8 mouse cellular contexts compared by ENCODE assay signal in genomic region chr3:96559911-96560850, GRCm38 (mm10). TPM values are rescaled to one million over a fixed set of nuclear protein-coding genes. Genes with fewer than 3 reads are reported as not detected.
DNase-seq lines count a peak whose midpoint lies in the region; ATAC-seq and TF ChIP-seq lines count a peak whose summit lies in the region.

No protein-coding gene starts in this region.

- no peak for ATAC-seq in heart, embryonic 12.5 days (ENCODE audit: insufficient number of reproducible peaks, low FRiP score)
- no peak for ATAC-seq in neural tube, embryonic 15.5 days (ENCODE audit: low FRiP score)

- peaks cover 5% of the 10 kb centered on the region for H3K36me3 ChIP-seq in testis, adult 2 months (ENCODE audit: control insufficient read depth, insufficient read depth, low read length)
- peaks cover 31% of the 10 kb centered on the region for H3K36me3 ChIP-seq in heart, embryonic 12.5 days
- peaks cover 24% of the 10 kb centered on the region for H3K36me3 ChIP-seq in limb, embryonic 10.5 days
- H3K36me3 ChIP-seq in neural tube, embryonic 15.5 days: peaks cover 15% of the 10 kb centered on the region

- no peak for DNase-seq in testis, postnatal 10 days (ENCODE audit: low spot score)
- DNase-seq in limb, embryonic 10.5 days (ENCODE audit: low spot score): no peak
- DNase-seq in right cerebral cortex, adult 18-20 months: no peak
- no peak for DNase-seq in MN1 (ENCODE audit: low spot score)
- DNase-seq in adrenal gland, postnatal 25 days: no peak

- no peaks in the 10 kb centered on the region for H3K9me3 ChIP-seq in heart, embryonic 12.5 days (replicated peaks)
- H3K9me3 ChIP-seq in limb, embryonic 10.5 days (replicated peaks): no peaks in the 10 kb centered on the region
- H3K9me3 ChIP-seq in neural tube, embryonic 15.5 days (replicated peaks): no peaks in the 10 kb centered on the region

- H3K9ac ChIP-seq in heart, embryonic 12.5 days: peak overlapping the region; percentile 93
- H3K9ac ChIP-seq in neural tube, embryonic 15.5 days (replicated peaks): peak overlapping the region; percentile 66

- TF ChIP-seq CTCF in testis, adult 2 months (IDR thresholded peaks at IDR 0.05; ENCODE audit: control insufficient read depth, insufficient read depth, insufficient replicate concordance, low read depth, low read length): no peak

- no peaks in the 10 kb centered on the region for H3K27me3 ChIP-seq in testis, adult 2 months (ENCODE audit: control insufficient read depth, insufficient read depth, low read length)
- no peaks in the 10 kb centered on the region for H3K27me3 ChIP-seq in heart, embryonic 12.5 days (replicated peaks)
- no peaks in the 10 kb centered on the region for H3K27me3 ChIP-seq in limb, embryonic 10.5 days (ENCODE audit: low read depth, poor library complexity, severe bottlenecking)
- no peaks in the 10 kb centered on the region for H3K27me3 ChIP-seq in neural tube, embryonic 15.5 days (replicated peaks)

- peak overlapping the region; percentile 69 for H3K27ac ChIP-seq in testis, adult 2 months (ENCODE audit: control insufficient read depth, insufficient read depth, low read depth, low read length)
- peak overlapping the region; percentile 97 for H3K27ac ChIP-seq in heart, embryonic 12.5 days (ENCODE audit: poor library complexity, severe bottlenecking)
- 0 out of 2 replicates have a peak overlapping the region, but pooled peaks have one; percentile 10 for H3K27ac ChIP-seq in limb, embryonic 10.5 days
- 0 out of 2 replicates have a peak overlapping the region, but pooled peaks have one; percentile 33 for H3K27ac ChIP-seq in neural tube, embryonic 15.5 days (replicated peaks)

- WGBS in heart, embryonic 12.5 days: 59% methylated on average over 23 of the region's 23 CpGs
- WGBS in limb, embryonic 10.5 days: 92% methylated on average over 23 of the region's 23 CpGs
- WGBS in neural tube, embryonic 15.5 days: 85% methylated on average over 23 of the region's 23 CpGs

- H3K4me1 ChIP-seq in testis, adult 2 months (ENCODE audit: control insufficient read depth, insufficient read depth, low read length): peaks cover 6% of the 10 kb centered on the region
- H3K4me1 ChIP-seq in heart, embryonic 12.5 days (replicated peaks): peaks cover 52% of the 10 kb centered on the region
- peaks cover 66% of the 10 kb centered on the region for H3K4me1 ChIP-seq in limb, embryonic 10.5 days
- H3K4me1 ChIP-seq in neural tube, embryonic 15.5 days: peaks cover 55% of the 10 kb centered on the region

- TF ChIP-seq POLR2A in testis, adult 2 months (IDR thresholded peaks at IDR 0.05; ENCODE audit: control insufficient read depth, low read depth, low read length): no peak

- H3K4me3 ChIP-seq in testis, adult 2 months (ENCODE audit: control insufficient read depth, low read depth, low read length): peak overlapping the region; percentile 70
- peak overlapping the region; percentile 78 for H3K4me3 ChIP-seq in heart, embryonic 12.5 days
- H3K4me3 ChIP-seq in limb, embryonic 10.5 days: peak overlapping the region; percentile 78
- peak overlapping the region; percentile 69 for H3K4me3 ChIP-seq in neural tube, embryonic 15.5 days (replicated peaks)

- peak overlapping the region; percentile 92 for H3K4me2 ChIP-seq in heart, embryonic 12.5 days
- H3K4me2 ChIP-seq in neural tube, embryonic 15.5 days: peak overlapping the region; percentile 81

RNA-seq across cellular contexts. Expression of gene Txnip, which starts 2.4 kb away (rescaled TPM):
- 73.8 and 75.5 TPM in 2 replicates for polyA plus RNA-seq in testis, adult 2 months (2012; rRNA removed)
- 144 and 150 TPM in 2 replicates for polyA plus RNA-seq in heart, embryonic 12.5 days (2016; fragmentation: Nextera tagmentation; extraction: Ambion mirVana)
- 28.5 and 43.4 TPM in 2 replicates for polyA plus RNA-seq in limb, embryonic 10.5 days (2016; fragmentation: Nextera tagmentation; extraction: Ambion mirVana)
- polyA plus RNA-seq in neural tube, embryonic 15.5 days (2015; fragmentation: Nextera tagmentation; extraction: Ambion mirVana): 52.5 and 72.5 TPM in 2 replicates
- total RNA-seq in adrenal gland, postnatal 25 days (2021): 421 and 586 TPM in 2 replicates

RNA-seq across cellular contexts. Expression of gene Gm16253, which starts 16.6 kb away (rescaled TPM):
- polyA plus RNA-seq in testis, adult 2 months (2012; rRNA removed): not detected in 2 replicates
- 1.6 and 2.4 TPM in 2 replicates for polyA plus RNA-seq in heart, embryonic 12.5 days (2016; fragmentation: Nextera tagmentation; extraction: Ambion mirVana)
- 0.60 and 2.0 TPM in 2 replicates for polyA plus RNA-seq in limb, embryonic 10.5 days (2016; fragmentation: Nextera tagmentation; extraction: Ambion mirVana)
- polyA plus RNA-seq in neural tube, embryonic 15.5 days (2015; fragmentation: Nextera tagmentation; extraction: Ambion mirVana): 1.8 TPM in 2 replicates
- not detected in 2 replicates for total RNA-seq in adrenal gland, postnatal 25 days (2021)

RNA-seq across cellular contexts. Expression of gene Polr3gl, which starts 33.8 kb away (rescaled TPM):
- polyA plus RNA-seq in testis, adult 2 months (2012; rRNA removed): 13.9 and 17.8 TPM in 2 replicates
- polyA plus RNA-seq in heart, embryonic 12.5 days (2016; fragmentation: Nextera tagmentation; extraction: Ambion mirVana): 39.2 and 39.3 TPM in 2 replicates
- polyA plus RNA-seq in limb, embryonic 10.5 days (2016; fragmentation: Nextera tagmentation; extraction: Ambion mirVana): 27.2 and 42.1 TPM in 2 replicates
- 35.2 and 35.8 TPM in 2 replicates for polyA plus RNA-seq in neural tube, embryonic 15.5 days (2015; fragmentation: Nextera tagmentation; extraction: Ambion mirVana)
- 37.7 and 44.9 TPM in 2 replicates for total RNA-seq in adrenal gland, postnatal 25 days (2021)

RNA-seq across cellular contexts. Expression of gene Hfe2, which starts 35.2 kb away (rescaled TPM):
- polyA plus RNA-seq in testis, adult 2 months (2012; rRNA removed): 7.8 and 9.0 TPM in 2 replicates
- 7.9 and 9.2 TPM in 2 replicates for polyA plus RNA-seq in heart, embryonic 12.5 days (2016; fragmentation: Nextera tagmentation; extraction: Ambion mirVana)
- polyA plus RNA-seq in limb, embryonic 10.5 days (2016; fragmentation: Nextera tagmentation; extraction: Ambion mirVana): 0.58 and 0.84 TPM in 2 replicates
- polyA plus RNA-seq in neural tube, embryonic 15.5 days (2015; fragmentation: Nextera tagmentation; extraction: Ambion mirVana): 2.4 and 3.0 TPM in 2 replicates
- total RNA-seq in adrenal gland, postnatal 25 days (2021): not detected in 2 replicates

RNA-seq across cellular contexts. Expression of gene Ankrd34a, which starts 36.3 kb away (rescaled TPM):
- polyA plus RNA-seq in testis, adult 2 months (2012; rRNA removed): 0.12 TPM in 1 of 2 replicates, not detected in the other
- polyA plus RNA-seq in heart, embryonic 12.5 days (2016; fragmentation: Nextera tagmentation; extraction: Ambion mirVana): 9.2 and 9.5 TPM in 2 replicates
- 0.73 and 0.96 TPM in 2 replicates for polyA plus RNA-seq in limb, embryonic 10.5 days (2016; fragmentation: Nextera tagmentation; extraction: Ambion mirVana)
- polyA plus RNA-seq in neural tube, embryonic 15.5 days (2015; fragmentation: Nextera tagmentation; extraction: Ambion mirVana): 18.6 and 21.0 TPM in 2 replicates
- total RNA-seq in adrenal gland, postnatal 25 days (2021): 0.71 and 0.97 TPM in 2 replicates

Comparison
In these comparisons a context has a peak if more than half of its experiments do, and no peak if none do; other contexts are left out.
1. H3K27ac ChIP-seq: peak in every context shown above with its lines; median percentile 97 in heart, embryonic 12.5 days; 69 in testis, adult 2 months; 33 in neural tube, embryonic 15.5 days; 10 in limb, embryonic 10.5 days.